Mouse (Mus musculus): ENCODE measurements around the gene Dtwd1.
"Not testable (repeated sequence)": the region's sequence is repeated elsewhere in the genome, so short reads cannot be mapped to it uniquely, and the experiment has no call there.

The Dtwd1 gene

DNA sequence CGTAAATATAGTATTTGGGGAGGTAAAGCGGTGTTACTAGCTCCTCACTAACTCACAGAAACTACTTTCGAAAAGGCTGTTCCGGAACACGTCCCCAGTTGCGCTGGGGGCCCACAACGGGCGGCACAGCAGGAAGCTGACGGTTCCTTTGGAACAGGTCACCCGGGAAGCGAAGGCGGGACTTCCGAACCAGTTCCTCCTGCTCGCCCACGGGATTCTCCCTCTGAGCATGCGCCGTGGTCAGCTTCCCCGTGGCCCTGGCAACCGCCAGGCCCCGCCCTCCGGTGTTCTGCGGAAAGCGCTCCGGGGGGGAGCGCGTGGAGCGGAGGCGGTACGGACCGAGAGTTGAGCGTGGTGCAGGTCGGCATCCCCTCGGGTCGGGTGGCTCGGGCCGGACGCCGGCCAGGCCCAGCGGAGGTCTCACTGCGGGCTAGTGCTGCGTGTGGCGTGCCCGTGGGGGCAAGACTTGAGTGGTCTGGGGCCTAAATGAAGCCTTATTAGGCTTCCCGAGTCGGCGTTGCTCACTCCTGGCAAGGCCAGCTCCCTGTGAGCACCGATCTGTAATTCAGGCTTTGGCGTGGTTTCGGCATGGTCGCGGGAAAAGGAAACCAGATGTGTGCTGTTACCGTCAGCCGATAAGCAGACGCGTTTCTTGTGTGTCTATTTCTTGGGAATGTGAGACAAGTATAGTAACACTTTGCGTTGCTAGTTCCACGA, at the start of gene Dtwd1, which contains the start of gene Fam227b:
Gene Dtwd1 (plus strand): TSS at position 287 of the 717 bp plus-strand sequence.
Gene Fam227b (minus strand): TSS at position 150 of the 717 bp plus-strand sequence.
- peak; percentile 97 for DNase-seq (ENCODE audit: low read depth, low spot score)

- DNase-seq (ENCODE audit: low read depth, low spot score), result no peak
Measured at GRCm38 (mm10) chr2:126147723-126148122, 4.2 kb upstream of the Dtwd1 start.

DNA sequence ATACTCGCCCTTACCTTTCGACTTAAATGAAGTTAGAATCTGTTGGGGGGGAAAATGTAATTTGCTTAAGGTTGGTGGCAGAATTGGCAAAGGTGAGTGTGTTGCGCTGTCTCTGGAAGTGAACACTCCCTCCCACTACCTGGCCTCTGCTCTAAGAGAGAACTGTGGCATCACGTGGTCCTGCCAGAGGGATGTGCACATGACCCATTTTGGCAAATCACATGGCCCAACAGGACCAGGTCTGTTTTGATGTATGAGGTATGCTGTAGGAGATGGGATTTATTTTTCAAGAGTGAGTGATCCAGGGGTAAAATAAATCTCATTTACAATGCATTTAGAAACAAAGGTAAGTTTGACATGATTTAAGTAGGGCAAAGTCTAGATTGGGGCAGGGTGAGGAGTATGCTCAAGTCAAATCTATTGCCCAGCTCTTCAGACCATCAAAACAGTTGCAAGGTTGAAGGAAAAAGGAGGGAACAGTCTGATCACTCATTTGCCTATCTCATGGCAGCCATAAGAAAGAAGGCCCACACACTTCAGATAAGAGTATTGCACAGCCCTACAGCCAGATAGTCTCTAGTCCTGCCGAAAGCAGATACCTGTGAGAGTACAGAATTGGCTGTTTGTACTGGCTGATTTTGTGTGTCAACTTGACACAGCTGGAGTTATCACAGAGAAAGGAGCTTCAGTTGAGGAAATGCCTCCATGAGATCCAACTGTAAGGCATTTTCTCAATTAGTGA, 13.5 kb downstream of the Dtwd1 start:
- DNase-seq (ENCODE audit: low read depth, low spot score), result no peak

- no peak for DNase-seq (ENCODE audit: low read depth, low spot score)
Measured at GRCm38 (mm10) chr2:126166335-126166734, 14.4 kb downstream of the Dtwd1 start.

DNA sequence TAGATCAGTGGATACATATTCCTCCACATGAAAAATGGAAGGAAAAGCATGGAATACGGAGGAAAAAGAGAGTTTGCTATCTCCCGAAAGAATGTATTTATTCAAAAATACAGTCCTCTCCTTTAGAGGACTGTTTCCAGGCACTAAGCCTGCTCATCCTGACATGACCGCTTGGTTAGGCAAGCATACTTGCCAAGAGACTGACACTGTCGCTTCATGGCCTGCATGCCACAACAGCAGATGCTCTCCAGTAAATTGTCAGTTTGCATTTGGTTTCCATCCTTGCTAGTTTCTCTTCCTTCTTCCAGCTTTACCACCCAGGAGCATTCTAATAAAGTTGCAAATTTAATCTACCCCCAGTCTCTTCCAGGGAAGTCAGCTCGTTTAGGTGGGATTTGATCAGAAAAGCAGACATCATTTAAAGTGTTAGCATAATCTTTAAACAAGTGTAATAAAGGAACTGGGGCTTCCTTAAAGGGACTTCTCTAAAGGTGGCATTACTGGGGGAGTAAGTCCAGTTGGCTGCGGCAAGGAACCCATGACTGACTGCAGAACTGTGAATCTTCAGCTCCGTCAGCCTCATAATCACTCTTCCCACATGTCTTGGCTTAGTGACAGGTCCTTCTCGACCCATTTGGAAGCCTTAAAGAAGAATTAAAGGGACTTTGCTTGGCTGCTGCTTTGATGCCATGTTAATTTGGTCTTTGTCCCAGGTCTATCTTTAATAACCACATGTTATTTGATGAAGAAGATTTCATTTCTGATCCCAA, 15.1 kb downstream of the Dtwd1 start:
- no peak for DNase-seq (ENCODE audit: low read depth, low spot score)

- no peak for DNase-seq (ENCODE audit: low read depth, low spot score)
Measured at GRCm38 (mm10) chr2:126171427-126171826, 19.5 kb downstream of the Dtwd1 start.

- no peak for DNase-seq (ENCODE audit: low read depth, low spot score)
Measured at GRCm38 (mm10) chr2:126191306-126191705, 39.4 kb downstream of the Dtwd1 start.

DNA sequence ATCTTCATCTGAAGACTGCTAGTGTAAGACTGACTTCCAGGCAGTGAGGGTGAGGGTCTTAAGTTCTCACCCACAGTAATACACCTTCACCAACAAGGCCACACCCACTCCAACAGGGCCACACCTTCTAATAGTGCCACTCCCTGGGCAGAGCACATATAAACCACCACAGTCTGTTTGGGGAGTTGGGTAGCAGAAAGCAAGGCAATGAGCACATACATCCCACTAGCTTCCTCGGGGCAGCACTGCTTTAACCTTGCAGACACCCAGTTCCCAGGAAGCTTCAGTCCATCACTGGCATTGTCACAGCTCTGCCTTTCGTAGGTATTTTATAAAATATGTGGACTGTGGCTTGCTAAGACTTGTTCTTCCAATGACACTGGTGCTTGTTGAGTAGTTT, 40.2 kb downstream of the Dtwd1 start:
- no peak for DNase-seq (ENCODE audit: low read depth, low spot score)

- DNase-seq (ENCODE audit: low read depth, low spot score), result no peak
Measured at GRCm38 (mm10) chr2:126195631-126196356, 43.9 kb downstream of the Dtwd1 start.

DNA sequence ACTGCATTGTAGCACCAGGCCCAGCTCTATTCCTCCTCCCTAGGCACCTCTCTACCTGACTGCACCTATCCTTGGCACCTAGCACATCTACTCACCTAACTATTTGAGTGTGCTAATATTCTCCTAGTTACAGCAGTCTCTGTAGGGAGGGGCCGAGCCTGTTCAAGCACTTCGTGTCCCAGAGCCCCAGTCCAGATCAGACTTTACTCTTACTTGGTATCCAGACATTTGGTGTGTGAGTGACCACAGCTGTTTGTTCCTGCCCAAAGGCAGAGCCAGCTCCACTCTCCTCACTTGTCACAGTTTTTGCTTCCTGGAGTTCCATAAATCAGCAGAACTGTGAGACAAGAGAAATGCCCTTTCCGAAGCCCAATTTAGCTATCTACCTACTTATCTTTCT, 47.0 kb downstream of the Dtwd1 start:
- DNase-seq (ENCODE audit: low read depth, low spot score), result no peak

- DNase-seq (ENCODE audit: low read depth, low spot score), result no peak
Measured at GRCm38 (mm10) chr2:126211011-126211680, 59.2 kb downstream of the Dtwd1 start.

GRCm38 (mm10) chr2:126214800-126215199, 62.9 kb downstream of the Dtwd1 start, which contains the start of gene Gm17555:
Gene Gm17555 (plus strand): TSS chr2:126215100.
- not testable (repeated sequence) for DNase-seq (ENCODE audit: low read depth, low spot score)
